Mouse (Mus musculus) left cerebral cortex, adult 2 months (tissue): Measurements from ENCODE around the gene Prkab2. TPM values are rescaled to one million over a fixed set of nuclear protein-coding genes. Genes with fewer than 3 reads are reported as not detected.

ENCODE experiments used
- DNase-seq, 2 experiments: peaks; one replicate each; pipeline ENCODE4 v3.0.0; 2021 to 2022; ENCODE audit warnings: low spot score in 2 of 2, mixed read lengths in 1 of 2; ENCODE audit errors: extremely low spot score in 1 of 2
- H3K27ac ChIP-seq: fragments of 200-600 bp; 2 replicates; pipeline ENCODE4 v1.8.1; 2022
- H3K4me3 ChIP-seq: fragments of 200-600 bp; 2 replicates; pipeline ENCODE4 v1.8.1; 2022
- CTCF ChIP-seq: fragments of 200-600 bp; IDR thresholded peaks from 2 replicates; pipeline ENCODE4 v1.8.1; 2022; ENCODE audit warnings: antibody characterized with exemption, mild to moderate bottlenecking, moderate library complexity
- intact Hi-C: fragments of 180-260 bp; cut with DNase I; formaldehyde crosslinking; loops from one replicate; pipeline ENCODE4 v1.15.1; 2025
- long read RNA-seq, 2 experiments: library from polyadenylated mRNA; stranded (forward); transcript quantifications; one replicate each; pipeline ENCODE4 v2.0.0; 2021; ENCODE audit warnings: borderline mapping rate in 2 of 2
- total RNA-seq, 2 experiments: library from RNA; stranded (reverse); gene quantifications; 2 replicates each; pipeline ENCODE4 v1.2.3; 2021

Prkab2 gene
- total RNA-seq, result 10 to 100 TPM; 30.0 to 32.8 TPM
- long read RNA-seq, experiment 1, full-length matches to known transcripts, result 5 of 46 reads
- long read RNA-seq, experiment 1, partial matches to known transcripts, result 19 of 46 reads
- long read RNA-seq, experiment 1, other reads (novel, unspliced or antisense), result 22 of 46 reads
- long read RNA-seq, experiment 2, full-length matches to known transcripts, result 2 of 47 reads
- long read RNA-seq, experiment 2, partial matches to known transcripts, result 25 of 47 reads
- long read RNA-seq, experiment 2, other reads (novel, unspliced or antisense), result 20 of 47 reads

DNA sequence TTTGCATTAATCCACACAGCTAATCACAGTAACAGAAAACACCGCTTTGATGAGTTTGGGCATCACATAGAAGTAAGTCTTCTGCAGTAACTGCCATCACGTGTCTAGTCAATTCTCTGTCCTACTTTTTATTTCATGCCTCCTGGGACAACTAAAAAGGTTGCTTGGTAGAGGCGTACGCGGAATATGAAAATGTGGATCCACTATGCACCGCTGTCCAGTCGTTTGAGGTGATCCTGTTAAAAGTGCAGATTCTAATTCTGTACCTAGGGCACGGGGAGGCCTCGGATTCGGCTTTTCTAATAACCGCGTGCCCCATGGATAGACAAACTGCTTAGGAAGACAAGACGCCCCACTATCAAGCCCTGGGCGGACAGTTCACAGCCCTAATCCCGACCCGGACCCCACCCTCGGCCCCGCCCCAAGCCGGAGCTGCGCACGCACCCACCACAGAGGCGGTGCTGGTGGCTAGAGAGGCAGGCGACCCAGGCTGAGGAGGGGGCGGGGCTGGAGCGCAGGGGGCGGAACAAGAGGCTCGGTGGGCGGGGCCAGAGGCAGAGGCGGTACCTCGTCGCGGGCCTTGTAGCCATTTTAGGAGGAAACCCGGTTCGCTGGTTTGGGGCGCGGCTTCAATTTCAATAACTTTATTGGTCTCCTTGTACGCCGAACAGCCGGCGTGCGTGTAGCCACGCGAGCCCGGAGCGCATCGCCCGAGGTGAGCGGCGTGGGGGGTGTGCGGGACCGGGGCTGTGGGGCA lies at the start of gene Prkab2:
Prkab2 (plus strand) TSS at position 539 of the 757 bp plus-strand sequence.
- peak within 1 kb of the TSS; percentile 97 for H3K4me3 ChIP-seq
- TF ChIP-seq CTCF, result no peak
- DNase-seq, result peak; percentile 98 to 99
- peak within 1 kb of the TSS; percentile 88 for H3K27ac ChIP-seq
- intact Hi-C loops, result loop anchor here (1.0 kb wide), 1 partner anchor 48 kb away; the partner anchor contains the start of gene Chd1l

DNA sequence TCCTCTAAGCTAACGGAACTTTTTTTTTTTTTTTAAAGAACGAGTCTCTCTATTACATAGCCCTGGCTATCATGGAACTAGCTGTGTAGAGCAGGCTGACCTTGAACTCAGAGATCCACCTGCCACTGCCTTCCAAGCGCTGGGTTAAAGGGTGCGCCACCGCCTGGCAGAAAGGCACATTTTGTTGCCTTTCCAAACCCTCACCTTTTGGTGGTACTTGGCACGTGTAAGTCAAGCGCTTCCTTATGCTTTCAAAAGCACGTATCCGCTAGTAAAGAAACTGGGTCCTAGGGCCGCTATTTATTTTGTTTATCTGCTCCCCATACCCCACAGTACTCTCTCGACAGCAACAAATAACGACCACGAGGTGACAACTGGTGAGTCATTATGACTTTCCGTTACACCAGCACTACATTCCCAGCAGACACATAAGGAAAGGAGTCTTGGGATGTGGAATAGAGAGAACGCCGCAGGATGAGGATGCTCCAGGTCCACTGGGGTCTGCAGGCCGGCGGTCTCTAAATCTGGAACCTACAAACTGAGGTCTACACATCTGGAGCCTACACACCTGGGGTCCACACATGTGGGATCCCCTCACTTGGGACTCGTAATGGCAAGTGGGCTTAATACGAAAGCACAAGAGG lies 48.7 kb upstream of the Prkab2 start:
- intact Hi-C loops, result no loop called here
- peak overlapping the region; percentile 98 for H3K4me3 ChIP-seq
- peak overlapping the region; percentile 95 for H3K27ac ChIP-seq
- peak; percentile 34 for TF ChIP-seq CTCF
- DNase-seq, result no peak

DNA sequence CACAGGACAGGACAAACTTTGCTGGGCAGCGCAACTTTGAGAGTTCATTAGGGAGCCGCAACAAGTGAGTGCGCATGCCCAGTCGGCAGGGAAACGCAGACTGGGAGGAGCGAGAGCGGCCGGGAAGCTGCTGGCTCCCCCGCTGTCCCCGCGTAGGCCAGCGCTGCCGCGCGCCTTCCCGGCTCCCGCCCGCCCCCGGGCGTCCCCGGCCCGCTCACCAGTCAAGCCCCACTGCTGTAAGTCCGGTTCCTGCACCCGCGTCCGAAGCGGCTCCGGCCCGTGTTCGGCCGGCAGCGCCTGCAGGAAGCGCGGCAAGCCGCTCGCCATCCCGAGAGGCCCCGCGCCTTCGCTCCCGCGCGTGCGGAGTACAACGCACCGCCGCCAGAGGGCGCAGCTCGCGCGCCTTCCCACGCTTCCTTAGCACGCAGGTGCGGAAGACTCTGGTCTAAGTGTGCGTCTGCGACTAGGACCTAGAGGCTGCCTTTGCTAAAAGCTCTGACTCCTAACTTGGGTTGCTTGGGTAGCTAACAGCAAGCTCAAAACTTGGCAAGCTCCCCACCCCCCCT lies 48.1 kb upstream of the Prkab2 start, which contains the start of gene Chd1l:
Chd1l (minus strand) TSS at position 359 of the 566 bp plus-strand sequence.
- peak within 1 kb of the TSS; percentile 95 for H3K27ac ChIP-seq
- intact Hi-C loops, result loop anchor here (1.0 kb wide), 1 partner anchor 48 kb away; the partner anchor contains the start of gene Prkab2
- peak within 1 kb of the TSS; percentile 98 for H3K4me3 ChIP-seq
- peak; percentile 89 to 96 for DNase-seq
- peak; percentile 98 for TF ChIP-seq CTCF

DNA sequence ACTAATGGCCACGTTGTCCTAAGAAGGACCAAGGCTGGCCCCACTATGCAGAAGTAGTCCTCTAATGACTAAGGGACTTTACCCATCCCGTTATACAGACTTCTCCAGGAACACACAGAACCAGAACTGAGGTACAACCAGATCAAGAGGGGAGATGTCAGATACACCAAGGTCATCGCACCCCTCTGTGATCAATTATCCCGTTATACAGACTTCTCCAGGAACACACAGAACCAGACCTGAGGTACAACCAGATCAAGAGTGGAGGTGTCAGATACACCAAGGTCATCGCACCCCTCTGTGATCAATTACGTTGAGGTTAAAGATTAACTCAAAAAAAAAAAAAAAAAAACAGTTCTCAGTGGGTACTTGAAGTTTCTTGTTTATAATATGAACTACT lies 47.0 kb upstream of the Prkab2 start:
- intact Hi-C loops, result no loop called here
- TF ChIP-seq CTCF, result no peak

DNA sequence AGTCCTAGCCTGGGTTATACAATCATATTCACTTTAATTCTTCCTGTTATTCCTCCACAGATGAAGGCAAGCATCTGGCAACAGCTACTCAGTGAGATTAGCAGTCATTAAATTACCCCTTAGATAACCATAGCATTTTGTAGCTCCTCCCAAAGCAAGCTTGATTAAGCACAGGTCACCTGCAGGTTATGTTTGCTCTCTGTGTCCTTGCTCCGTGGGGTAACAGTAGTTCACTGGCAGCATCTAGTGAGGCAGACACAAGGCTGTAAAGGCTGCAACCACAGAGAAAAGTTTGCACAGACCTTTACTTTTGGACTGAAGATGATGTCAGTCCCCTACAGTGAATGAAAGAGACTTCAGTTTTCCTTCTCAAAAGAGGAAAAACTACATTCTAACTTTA lies 42.8 kb upstream of the Prkab2 start:
- DNase-seq, result no peak
- TF ChIP-seq CTCF, result no peak
- no peak overlapping the region for H3K4me3 ChIP-seq
- intact Hi-C loops, result no loop called here
- H3K27ac ChIP-seq, result no peak overlapping the region

More for the DNA sequence above, 47.0 kb upstream of the Prkab2 start:
- no peak overlapping the region for H3K4me3 ChIP-seq
- no peak for DNase-seq
- H3K27ac ChIP-seq, result no peak overlapping the region

DNA sequence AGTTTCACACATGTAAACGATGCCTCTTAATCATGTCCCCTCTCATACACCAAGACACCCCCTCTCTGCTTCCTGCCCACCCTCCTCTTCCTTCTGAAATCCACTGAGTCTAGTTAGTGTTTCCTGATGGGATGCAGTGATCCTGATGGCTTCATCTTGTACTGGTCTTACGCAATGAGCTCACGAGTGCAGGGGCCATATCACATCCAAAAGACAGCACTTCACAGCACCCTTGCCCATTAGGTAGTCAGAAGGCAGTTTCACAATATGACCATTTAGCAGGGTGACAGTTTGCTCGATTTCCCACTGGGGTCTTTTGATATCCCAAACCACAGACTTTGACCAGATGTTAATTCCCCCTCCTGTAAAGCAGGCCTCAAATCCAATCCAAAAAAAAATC lies 42.1 kb upstream of the Prkab2 start:
- TF ChIP-seq CTCF, result no peak
- intact Hi-C loops, result no loop called here
- DNase-seq, result no peak
- Histone ChIP-seq H3K4me3 (no peak overlapping the region), H3K27ac (no peak overlapping the region)

DNA sequence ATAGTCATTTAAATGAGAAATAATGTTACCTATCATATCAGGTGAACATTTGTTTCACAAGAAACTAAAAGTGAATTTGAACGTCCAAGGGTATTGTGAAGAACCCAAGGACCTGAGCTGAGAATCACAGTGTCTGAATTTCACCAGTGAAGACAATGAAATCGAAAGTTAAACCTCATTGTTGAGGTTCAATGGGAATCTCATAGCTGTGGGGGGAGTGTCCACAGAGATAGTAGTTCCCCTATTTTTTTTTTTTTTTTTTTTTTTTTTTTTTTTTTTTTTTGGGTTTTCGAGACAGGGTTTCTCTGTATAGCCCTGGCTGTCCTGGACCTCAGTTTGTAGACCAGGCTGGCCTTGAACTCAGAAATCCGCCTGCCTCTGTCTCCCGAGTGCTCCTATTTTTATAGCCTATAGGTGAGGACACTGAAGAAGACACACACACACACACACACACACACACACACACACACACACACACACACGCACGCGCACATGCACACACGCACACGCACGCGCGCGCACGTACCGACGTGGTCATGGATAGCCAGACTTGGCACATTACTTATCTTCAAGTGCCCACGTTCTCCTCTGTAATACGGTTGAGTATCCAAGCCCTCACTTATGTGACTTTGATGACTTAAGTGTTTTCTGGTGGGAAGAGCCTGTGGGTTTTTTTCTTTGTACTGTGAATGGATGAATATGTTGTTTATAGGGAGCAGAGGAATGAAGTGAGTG lies 40.7 kb upstream of the Prkab2 start:
- DNase-seq, result no peak
- no peak for TF ChIP-seq CTCF
- intact Hi-C loops, result no loop called here
- H3K27ac ChIP-seq, result no peak overlapping the region
- no peak overlapping the region for H3K4me3 ChIP-seq

DNA sequence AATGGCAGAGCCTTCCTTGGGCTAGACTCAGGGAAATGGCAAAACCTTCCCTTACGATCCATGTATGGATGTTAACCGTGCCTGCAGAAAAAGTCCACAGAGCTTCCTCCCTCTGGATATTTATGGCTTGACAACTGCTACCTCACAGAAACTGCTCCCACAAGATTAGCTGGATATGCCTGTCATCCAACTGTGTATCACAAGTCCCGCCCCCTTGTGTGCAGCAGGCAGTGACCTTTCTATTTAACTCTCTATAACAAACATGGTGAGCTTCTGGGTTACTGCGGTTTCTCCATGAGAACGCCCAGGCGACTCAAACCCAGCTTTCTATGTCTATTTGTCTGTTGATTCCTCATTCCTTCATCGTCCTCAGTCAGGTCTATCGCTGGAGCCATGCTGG lies 40.1 kb upstream of the Prkab2 start:
- no peak for DNase-seq
- no peak for TF ChIP-seq CTCF
- Histone ChIP-seq H3K27ac (no peak overlapping the region), H3K4me3 (no peak overlapping the region)
- intact Hi-C loops, result no loop called here

DNA sequence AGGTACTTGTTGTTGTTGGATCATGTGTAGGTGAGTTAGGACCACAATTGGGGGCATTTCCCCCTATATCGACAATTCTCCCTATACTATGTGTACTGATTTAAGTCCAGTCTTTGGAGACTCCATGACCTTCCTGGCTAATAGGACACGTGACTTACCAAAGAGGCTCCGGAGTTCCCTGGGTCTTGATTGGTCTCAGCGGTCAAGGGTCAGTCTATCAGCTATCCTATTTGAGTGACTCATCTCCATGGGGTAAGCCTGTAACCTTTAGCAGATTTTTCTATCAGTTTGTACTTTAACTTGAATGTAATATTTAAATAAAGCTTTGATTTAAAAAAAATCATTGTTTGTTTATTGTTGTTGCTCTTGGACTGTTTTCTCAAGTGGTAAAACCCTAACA lies 37.3 kb upstream of the Prkab2 start:
- TF ChIP-seq CTCF, result no peak
- no peak for DNase-seq
- Histone ChIP-seq H3K4me3 (no peak overlapping the region), H3K27ac (no peak overlapping the region)
- intact Hi-C loops, result no loop called here

DNA sequence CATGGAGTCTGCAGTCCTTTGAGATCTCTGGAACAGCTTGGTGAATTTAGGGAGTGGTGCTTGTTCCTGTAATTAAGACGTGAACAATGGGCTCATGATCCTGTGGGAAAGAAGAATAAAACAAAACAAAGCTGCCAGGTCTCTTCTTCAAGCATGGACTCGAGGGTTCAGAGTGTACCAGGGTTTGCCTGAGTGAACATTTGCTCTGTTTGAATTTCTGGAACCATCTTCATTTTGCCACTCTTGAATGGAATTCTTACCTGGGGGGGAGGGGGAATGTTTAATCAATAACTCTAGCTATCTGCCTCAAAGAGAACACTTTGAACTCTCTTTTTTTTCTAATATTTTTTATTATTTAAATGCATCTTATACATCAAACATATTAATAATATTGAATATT lies 33.4 kb upstream of the Prkab2 start:
- Histone ChIP-seq H3K4me3 (no peak overlapping the region), H3K27ac (no peak overlapping the region)
- intact Hi-C loops, result no loop called here
- no peak for DNase-seq
- no peak for TF ChIP-seq CTCF

DNA sequence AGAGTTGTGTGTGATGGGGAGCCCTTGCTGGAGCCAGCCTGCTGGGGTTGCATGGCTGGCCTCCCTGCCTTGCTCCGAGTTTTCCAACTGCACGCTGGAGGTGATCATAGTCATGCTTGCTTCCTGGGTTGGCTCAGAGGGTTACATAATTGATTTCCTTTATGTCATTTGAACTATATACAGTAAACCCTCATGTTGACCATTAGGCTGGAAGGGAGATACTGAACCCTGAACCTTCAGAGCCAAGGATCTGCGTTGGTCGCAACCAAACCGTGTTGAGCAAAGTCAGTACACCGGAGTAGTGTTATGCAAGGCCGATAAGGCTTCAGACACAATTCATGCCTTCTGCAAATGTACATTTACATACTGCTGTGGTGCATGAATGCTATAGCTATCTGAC lies 30.1 kb upstream of the Prkab2 start:
- no peak for TF ChIP-seq CTCF
- no peak for DNase-seq
- Histone ChIP-seq H3K4me3 (no peak overlapping the region), H3K27ac (no peak overlapping the region)
- intact Hi-C loops, result no loop called here
